Mouse (Mus musculus): ENCODE data around the gene Zbtb37.

Zbtb37 gene

GRCm38 (mm10) chr1:161034435-161035280 is at the start of gene Zbtb37:
Gene Zbtb37, minus strand, starts transcription at chr1:161034849.
- DNase-seq (ENCODE audit: low spot score in 2 of 2) = peak; percentile 98 to 99

- no peak for DNase-seq (ENCODE audit: low spot score in 2 of 2)
Observed at GRCm38 (mm10) chr1:161077243-161077642, 42.6 kb upstream of the Zbtb37 start.

GRCm38 (mm10) chr1:161076238-161076637 is 41.6 kb upstream of the Zbtb37 start:
- DNase-seq (ENCODE audit: low spot score in 2 of 2) = no peak

- peak in 1 of 2 experiments; percentile 8 for DNase-seq (ENCODE audit: low spot score in 2 of 2)
Observed at GRCm38 (mm10) chr1:161071272-161071620, 36.6 kb upstream of the Zbtb37 start.

- peak; percentile 92 to 95 for DNase-seq (ENCODE audit: low spot score in 2 of 2)
Observed at GRCm38 (mm10) chr1:161070352-161071271, 36.0 kb upstream of the Zbtb37 start, which contains the start of the genes Dars2 and Cenpl. Gene Dars2, minus strand, starts transcription at chr1:161070658. Gene Cenpl, plus strand, starts transcription at chr1:161070713.

- DNase-seq (ENCODE audit: low spot score in 2 of 2) = no peak
Observed at GRCm38 (mm10) chr1:161063351-161063750, 28.7 kb upstream of the Zbtb37 start.

- no peak for DNase-seq (ENCODE audit: low spot score in 2 of 2)
Observed at GRCm38 (mm10) chr1:161057164-161057563, 22.5 kb upstream of the Zbtb37 start.

GRCm38 (mm10) chr1:161046972-161047371 is 12.3 kb upstream of the Zbtb37 start:
- no peak for DNase-seq (ENCODE audit: low spot score in 2 of 2)

GRCm38 (mm10) chr1:161041261-161042020 is 6.8 kb upstream of the Zbtb37 start:
- no peak for DNase-seq (ENCODE audit: low spot score in 2 of 2)

GRCm38 (mm10) chr1:161040855-161041254 is 6.2 kb upstream of the Zbtb37 start:
- DNase-seq (ENCODE audit: low spot score in 2 of 2) = no peak

GRCm38 (mm10) chr1:161040426-161040770 is 5.7 kb upstream of the Zbtb37 start:
- no peak for DNase-seq (ENCODE audit: low spot score in 2 of 2)

- DNase-seq (ENCODE audit: low spot score in 2 of 2) = no peak
Observed at GRCm38 (mm10) chr1:161039741-161040425, 5.2 kb upstream of the Zbtb37 start.

GRCm38 (mm10) chr1:161038968-161039721 is 4.5 kb upstream of the Zbtb37 start:
- no peak for DNase-seq (ENCODE audit: low spot score in 2 of 2)

GRCm38 (mm10) chr1:161038004-161038403 is 3.4 kb upstream of the Zbtb37 start:
- no peak for DNase-seq (ENCODE audit: low spot score in 2 of 2)

- no peak for DNase-seq (ENCODE audit: low spot score in 2 of 2)
Observed at GRCm38 (mm10) chr1:161037599-161037998, 3.0 kb upstream of the Zbtb37 start.

GRCm38 (mm10) chr1:161037026-161037425 is 2.4 kb upstream of the Zbtb37 start:
- DNase-seq (ENCODE audit: low spot score in 2 of 2) = no peak

- DNase-seq (ENCODE audit: low spot score in 2 of 2) = no peak
Observed at GRCm38 (mm10) chr1:161036411-161036841, 1.8 kb upstream of the Zbtb37 start.

- DNase-seq (ENCODE audit: low spot score in 2 of 2) = no peak
Observed at GRCm38 (mm10) chr1:161035786-161036404, 1.2 kb upstream of the Zbtb37 start.

GRCm38 (mm10) chr1:161035281-161035785 is 684 bp upstream of the Zbtb37 start:
- peak in 1 of 2 experiments; percentile 52 for DNase-seq (ENCODE audit: low spot score in 2 of 2)
